Mouse (Mus musculus) right cerebral cortex, postnatal 14 days (tissue): Measurements from ENCODE around the gene Dnaic1.

Source experiments
- DNase-seq: peaks from one replicate; pipeline ENCODE4 v3.0.0; 2022

Dnaic1 gene

DNA sequence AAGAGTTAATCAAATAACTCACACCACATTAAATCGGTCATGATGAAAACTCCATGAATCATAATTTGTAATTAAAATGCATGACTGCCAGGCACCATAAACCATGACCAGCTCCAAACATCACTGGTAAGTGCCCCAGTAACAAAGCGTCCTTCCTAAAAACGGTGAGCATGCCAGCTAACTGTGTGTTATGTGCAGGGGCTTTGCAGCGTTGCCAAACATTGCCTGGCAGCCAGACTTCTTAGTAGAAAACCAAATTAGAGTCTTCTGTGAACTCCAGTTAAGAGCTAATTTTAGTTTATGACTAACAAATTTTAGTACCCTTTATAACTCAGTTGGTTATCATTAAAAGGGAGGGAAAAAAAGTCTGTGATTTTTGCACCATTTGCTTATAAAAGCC is 3.9 kb downstream of the Dnaic1 start:
- DNase-seq = peak; percentile 22

DNA sequence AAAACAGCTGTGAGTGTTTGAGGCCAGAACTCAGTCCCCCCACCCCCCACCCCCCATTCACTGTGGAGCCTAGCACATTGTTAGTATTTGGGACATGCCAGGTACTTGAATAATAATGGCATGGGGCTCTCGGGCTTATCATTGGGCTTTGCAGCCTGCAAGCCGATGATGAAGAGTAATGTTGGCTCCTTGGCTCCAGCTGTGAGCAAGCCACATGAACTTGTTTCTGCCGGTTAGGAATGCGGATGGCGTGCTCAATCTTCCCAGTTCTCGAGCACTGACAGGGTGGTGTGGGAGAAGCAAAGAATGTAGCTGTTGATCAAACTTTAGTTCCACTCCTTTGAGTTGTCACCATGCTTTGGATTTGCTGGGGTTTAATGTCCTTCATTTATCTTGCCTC is 6.3 kb downstream of the Dnaic1 start:
- no peak for DNase-seq

DNA sequence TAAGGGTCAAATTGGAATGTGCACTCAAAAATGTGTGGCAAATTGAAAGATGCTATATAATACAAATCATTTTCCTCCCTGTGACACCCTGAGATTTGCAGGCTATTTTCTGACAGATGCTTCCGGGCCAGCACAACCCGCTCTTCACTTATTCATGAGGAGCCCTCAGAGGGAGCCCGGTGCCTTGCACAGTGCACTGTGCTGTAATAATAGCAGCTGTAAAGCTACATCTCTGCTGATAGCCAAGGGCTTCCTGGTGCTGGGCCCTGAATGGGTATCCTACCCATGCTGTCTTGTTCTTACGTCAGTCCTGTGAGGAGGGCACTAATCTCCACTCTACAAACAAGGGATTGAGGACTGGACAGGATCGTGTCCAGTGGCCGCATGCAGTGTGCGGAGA is 13.8 kb downstream of the Dnaic1 start:
- DNase-seq = no peak

DNA sequence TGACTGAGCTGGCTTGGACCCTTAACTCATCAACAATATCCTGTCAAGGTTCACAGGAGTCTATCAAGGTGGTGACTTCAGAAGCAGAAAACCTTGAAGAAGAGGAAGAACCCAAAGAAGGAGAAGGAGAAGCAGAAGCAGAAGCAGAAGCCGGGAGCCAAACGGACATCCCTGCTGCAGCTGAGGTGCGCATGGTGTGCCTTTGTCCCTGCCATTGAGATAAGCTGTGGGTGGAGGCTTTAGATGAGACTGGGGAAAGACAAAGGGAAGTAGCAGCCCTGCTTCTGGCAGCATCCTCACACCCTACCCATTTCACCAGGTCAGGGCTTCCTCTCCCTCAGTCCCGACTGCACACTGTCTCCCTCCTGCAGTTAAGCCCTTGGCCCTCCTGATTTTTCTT is 33.2 kb downstream of the Dnaic1 start:
- no peak for DNase-seq

DNA sequence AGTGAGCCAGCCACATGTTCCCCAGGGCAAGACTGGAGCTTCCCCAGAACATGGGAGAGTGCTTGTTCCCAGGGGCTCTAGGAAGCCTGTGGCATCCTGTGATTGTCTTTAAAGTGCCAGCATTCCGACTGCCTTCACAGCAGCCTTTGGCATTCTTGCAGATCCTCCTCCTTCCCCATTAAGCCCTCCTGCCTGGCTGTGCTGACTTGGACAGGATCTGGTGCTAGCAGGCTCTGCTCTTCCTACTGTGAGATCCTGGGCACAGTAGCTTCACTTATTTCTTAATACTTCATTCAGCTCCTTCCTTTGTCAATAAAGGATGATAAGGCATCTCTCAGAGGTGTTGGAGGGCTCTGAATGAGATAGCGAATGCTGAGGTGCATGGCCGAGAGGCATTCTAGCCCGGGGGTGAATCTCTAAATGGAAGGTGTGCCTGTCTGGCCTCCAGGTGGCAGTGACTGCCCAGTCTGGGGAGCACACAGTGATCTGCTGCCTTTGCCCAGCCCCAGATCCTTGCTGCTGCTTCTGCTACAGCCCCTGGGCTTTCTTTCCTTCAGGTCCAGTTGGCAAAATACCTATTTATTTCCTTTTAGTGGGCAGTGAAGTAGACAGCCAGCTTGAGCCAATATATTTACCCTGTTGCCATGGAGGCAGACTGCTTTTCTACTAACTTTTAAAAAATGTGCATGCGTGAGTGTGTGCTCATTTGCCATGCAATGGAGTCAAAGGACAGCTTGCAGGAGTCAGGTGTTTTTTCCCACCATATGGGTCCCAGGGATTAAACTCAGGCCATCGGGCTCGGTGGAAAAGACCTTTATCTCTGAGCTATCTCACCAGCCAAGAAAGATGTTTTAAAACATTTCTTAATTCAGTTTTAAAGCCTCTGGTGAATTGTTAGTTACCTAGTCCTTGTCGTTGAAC is 35.2 kb downstream of the Dnaic1 start:
- no peak for DNase-seq

DNA sequence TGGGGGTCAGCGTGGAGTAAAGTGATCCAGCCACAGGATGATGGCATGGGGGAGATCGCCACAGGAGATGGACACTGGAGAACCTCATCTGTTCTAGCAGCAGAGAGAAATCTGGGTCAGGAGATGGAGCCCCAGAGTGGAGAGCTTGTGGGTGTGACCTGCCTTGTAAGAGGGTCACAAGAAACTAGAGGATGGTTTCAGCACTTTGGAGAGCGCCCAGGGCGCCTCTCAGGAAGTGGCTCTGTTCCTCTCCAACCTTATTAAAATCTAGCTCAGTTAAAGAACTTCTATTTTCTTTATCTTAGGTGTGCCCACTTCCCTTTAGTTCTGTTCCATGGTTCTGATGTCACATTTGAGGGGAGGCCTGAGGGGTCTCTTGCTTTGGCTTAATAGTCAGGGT is 37.2 kb downstream of the Dnaic1 start:
- DNase-seq = no peak

DNA sequence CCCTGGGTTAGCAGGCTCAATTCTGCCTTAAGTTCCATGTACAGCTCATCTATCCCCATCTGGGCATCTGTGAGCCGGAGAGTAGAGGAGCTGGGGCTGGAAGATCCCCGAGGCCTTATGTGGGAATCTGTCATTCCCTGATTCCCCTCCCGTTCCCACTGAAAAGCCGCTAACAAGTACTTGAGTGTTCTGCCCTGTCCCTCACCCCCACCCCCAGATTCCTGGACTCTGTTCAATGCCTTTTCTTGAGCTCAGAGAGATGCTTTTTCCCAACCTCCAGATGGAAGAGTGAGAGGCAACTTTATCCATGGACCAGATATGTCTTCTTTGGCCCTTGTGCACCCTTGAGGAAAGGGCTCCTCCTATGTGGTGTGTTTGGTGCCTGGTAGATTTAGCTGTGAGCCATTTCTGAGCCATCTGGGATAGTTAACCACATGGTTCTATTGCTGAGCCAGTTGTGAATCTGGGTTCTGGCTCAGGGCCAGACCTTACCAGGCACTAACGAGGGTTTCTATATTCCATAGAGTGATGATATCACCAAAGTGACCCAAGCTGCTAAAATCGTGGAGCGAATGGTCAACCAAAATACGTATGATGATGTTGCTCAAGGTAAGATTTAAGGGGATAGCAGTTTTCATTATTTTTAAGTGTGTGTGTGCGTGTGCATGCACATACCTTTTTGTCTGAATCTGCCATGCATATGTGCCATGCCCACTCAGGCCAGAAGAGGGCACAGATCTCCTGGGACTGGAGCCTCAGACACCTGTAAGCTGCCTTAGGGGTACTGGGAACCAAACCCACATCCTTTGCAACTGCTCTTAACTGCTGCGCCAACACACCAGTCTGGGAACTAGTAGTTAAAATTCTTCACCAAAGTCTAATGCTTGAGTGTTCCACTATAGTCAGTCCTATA is 40.4 kb downstream of the Dnaic1 start:
- no peak for DNase-seq

DNA sequence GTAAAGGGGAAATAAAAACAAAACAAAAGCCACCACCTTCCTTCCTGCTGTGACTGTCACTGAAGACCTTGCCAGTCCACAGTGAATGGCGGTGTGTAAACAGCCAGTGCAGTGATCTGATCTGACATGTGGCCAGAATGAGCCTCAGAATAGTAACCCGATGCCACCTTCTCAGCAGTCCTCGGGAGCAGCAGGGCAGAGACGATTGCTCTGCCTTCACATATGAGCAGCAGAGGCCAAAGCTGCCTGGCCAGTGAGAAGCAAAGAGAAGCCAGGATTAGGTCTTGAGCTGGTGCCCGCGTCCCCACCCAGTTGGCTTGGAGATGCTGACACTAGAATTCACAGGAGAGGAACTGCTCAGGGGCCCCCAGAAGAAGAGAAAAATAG is 41.0 kb downstream of the Dnaic1 start:
- DNase-seq = no peak

DNA sequence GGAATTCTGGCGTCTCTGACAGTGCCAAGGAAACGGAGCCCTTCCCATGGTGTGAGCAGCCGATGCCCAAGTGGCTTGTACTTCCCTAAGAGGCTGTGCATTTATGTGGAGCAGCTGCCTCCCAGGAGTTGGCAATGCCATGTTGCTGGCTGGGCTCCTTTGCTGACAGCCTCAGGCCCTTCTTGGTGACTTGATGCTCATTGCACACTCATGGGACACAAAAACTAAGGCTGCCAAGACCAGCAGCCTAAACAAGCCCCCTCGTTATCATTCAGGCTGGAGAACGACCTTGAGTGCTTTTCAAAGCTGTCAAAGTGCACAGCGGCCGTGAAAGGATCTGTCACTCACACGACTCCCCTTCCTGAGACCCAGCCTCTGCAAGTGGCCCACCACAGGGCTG is 42.6 kb downstream of the Dnaic1 start:
- DNase-seq = no peak

DNA sequence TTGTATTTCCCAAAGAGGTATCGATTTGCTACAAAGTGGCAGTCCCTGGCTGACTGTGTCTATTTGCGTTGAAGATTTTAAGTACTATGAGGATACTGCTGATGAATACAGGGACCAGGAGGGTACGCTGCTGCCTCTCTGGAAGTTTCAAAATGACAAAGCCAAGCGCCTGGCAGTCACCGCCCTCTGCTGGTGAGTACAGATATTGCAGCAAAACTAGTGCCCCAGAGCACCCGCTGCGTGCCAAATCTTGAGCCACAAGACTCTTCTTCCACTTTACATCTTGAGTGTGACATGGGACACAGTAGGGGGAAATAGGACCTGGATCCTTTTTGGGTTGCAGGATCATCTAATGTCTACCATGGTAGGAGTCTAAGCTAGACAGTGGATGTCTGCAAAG is 44.6 kb downstream of the Dnaic1 start:
- peak; percentile 89 for DNase-seq

DNA sequence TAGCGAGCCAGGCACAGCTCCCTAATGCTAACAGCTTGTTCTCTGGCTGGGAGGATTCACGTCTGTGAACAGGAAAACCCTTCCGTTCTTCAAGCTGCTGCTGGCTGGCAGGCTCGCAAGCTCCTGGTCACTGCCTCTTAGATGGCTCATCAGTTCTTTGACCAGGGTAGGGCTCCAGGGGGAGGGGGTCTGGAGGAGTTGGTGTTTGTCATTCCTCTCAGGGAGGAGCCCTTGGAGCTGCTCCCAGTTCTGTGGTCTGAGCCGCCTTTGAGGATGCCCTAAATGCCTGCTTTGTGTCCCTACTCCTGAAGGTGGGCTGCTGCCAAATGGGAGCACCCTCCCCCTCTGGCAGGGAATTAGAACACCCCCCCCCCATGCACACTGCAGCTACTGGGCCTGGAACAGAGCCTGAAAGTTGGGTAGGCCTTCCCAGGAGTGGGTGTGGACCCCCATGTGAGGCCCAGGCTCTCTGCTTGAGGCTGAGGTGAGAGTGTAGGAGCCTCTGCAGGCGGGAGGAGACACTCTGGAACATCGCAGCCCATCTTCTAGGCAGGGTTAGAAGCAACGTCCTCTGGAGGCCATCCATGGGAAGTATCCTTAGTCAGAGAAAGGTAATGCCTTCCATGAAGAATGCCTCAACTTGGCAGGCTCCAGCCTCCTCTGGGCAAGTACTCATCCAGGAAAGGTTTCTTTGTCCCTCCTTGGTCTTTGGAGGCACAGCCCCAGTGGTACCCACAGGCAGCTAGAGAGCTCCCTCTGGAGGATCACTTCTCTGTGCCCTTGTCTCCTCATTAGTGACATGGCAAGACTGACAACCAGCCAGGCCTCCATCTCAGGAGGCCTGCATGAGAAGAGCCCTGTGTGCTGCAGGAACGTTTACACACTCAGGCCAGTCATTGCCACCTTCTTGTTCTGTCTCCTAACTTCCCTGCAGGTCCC is 46.4 kb downstream of the Dnaic1 start:
- peak; percentile 66 for DNase-seq

DNA sequence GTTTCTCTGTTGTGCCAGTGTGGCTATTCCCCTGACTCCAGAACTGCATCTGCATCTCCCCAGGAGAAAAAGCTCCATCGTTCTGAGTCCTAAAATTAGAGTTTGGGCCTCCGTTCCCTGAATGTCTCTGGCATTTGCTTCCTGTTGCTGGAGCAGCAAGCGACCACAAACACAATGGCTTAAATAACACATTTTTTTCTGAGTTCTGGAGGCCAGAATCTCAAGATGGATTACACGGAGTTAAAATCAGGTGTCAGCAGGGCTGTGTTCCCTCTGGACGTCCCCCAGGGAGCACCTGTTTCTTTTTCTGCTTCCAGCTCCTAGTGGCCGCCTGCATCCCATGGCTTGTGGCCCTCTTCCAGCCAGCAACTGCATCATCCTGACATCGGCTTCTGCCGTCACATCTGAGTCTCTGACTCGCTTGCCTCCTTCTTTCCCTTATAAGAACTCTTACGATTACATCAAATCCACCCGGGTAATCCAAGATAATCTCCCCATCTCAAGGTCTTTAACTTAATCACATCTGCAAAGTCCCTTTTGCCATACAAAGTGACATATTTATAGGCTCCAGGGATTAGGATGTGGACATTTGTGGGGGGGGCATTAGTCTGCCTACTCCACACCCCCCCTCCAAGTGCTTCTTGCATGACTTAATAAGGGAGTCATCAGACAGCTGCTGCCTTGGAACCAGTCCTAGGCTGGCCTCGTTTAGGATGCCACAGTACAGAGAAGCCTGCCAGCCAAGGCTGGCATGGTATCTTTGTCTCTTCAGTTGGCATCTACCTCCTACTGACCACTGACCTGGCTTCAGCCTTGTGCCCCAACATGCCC is 49.6 kb downstream of the Dnaic1 start:
- no peak for DNase-seq

DNA sequence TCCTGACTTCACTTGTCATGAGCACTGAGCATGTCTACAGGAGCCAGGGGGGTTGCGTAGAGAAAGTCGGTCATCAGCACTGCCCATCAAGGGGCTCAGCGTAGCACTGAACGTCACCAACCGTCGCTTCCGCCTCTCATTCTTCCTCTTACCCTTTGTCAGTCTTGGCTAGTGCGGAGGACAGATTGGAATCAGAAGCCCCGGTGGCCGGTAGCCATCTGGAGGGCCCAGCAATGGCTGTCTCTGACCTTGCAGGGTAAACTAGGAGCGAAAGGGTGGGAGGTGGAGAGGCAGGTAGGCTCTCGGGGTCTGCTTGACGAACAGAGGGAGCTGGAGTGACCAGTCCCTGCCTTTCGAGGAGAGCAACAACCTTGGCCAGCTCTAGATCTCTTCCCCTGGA is 52.5 kb downstream of the Dnaic1 start:
- no peak for DNase-seq

DNA sequence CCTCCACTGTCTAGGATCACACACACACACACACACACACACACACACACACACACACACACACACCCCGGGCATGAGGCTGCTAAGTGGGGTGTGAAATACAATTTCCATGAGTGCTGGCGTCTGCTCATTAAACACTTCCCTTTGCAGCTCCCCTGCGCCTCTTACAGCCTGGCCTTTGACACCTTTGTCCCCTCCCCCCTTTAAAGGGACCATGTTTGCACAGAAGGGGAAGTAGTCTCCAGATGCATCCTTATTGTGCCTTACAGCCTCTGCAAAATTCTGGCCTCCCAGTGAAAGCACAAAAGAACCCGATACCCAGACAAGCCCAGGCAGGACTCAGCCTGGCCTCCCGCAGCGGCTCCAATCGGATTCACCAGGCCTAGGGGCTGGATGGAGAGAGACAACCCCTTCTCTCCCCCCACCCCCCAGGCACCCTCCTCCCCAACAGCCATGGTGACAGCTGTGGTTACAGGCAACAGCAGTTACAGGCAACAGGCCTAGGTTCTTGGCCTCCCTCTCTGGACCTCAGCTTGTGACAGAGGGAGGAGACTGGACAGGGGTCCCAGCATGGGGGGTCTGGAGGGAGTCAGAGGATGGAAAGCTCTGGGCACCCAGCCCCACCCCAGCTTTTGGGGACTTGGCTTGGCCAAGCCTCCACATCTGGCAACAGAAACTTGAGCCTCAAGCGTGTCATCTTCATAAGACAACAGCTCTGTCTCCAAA is 58.8 kb downstream of the Dnaic1 start:
- DNase-seq = no peak

DNA sequence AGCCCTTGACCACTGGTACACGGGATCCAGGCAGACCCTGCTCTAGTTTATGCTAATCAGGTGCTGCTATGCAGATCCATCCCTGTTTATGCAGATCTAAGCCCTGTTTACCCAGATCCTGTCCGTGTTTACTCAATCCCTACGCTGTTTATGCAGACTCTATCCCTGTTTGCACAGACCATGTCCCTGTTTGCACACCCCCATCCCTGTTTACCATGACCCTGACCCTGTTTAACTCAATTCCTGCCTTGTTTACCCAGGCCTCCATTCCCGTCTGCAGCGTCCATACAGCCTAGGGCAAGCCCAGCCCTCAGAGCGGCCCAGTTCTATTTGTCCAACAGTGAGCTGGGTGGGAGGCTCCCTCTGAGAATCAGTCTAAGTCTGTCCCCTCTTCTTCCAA is 60.6 kb downstream of the Dnaic1 start:
- DNase-seq = no peak

DNA sequence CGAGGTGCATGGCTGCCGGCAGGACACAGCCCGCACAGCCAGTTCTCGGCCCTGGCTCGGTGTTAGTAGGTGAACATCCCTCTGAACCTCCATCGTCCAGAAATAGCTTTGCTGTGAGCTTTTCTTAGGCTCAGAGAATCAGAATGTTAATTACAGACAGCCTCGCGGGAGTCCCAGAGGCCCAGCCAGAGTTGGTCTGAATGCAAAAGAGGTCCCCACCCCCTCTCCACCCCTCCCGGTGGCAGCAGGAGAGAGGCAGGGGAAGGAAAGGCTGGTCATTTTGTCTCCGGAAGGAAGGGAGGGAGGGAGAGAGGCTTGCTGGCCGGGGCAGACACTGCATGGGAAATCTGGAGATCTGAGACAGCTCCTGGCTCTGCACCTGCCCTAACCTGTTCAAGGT is 61.8 kb downstream of the Dnaic1 start:
- no peak for DNase-seq

DNA sequence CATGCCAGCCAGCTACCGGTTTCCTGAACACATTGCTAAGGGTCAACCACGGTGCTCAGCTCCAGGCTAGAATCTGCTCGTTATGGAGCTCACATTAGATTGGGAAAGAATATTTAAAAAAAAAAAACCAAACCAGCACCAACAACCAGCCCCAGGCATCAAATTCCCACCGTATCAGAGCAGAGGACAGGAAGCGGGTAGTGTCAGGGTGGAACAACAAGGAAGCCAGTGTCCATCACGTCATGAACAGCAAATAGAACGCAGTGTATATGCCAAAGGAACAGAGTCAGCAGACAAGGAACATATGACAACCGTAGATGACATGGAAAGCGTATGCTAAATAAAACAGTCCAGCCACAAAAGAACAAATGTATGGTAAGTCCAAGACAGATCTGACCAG is 63.4 kb downstream of the Dnaic1 start:
- DNase-seq = no peak

DNA sequence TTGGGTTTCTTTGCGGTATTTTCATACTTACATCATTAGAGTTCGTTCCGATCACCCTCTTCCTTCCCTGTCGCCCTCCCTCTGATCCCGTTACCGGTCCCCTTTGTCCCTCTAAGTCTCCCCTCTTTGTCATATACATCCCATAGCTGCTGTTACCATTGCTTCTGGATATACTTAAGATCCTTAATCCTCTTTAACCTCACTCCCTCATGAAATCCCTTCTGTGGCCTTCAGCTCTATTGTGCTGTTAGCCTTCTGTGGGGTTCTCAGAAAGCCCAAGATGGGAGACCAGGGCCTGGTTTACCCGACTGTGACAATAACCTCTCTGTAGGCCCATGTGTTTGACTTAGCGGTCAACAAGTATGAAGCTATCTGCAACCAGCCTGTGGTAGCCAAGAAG is 65.1 kb downstream of the Dnaic1 start:
- DNase-seq = no peak

DNA sequence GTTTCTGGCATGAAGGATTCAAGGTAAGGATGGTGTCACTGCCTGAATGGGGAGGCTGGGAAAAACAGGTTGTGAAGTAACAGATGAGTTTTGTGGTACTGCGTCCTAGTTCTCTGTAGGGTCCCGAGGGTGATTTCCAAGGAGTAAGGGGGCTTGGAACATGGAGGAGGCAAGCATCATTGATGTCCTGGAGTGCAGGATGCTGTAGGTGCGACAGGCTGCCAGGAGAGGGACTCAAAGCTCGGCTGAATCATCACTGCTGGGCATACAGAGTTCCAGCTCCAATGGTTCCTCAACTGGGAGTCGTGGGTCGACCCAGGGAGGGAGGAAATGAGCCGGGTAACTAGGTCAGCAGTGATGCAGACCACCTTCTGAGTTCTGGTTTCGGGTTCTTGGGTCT is 65.6 kb downstream of the Dnaic1 start:
- no peak for DNase-seq

DNA sequence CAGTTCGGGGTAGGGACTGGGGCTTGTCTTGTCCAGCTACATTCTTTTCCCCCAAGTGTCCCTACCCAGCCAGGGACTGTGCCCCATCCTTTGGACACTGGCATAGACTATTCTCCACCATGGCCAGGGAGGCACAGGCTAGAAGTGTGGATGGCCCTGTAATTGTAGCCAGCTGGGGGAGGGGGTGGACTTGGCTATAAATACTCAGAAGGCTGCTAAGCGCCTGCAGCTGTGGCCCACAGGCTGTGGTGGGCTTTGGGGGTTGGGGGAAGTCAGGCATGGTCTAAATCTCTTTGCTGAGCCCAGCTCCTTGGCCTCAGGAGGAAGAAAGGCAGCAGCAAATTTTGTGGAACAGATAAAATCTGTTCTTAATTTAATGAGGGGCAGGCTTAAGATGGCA is 66.3 kb downstream of the Dnaic1 start:
- no peak for DNase-seq

DNA sequence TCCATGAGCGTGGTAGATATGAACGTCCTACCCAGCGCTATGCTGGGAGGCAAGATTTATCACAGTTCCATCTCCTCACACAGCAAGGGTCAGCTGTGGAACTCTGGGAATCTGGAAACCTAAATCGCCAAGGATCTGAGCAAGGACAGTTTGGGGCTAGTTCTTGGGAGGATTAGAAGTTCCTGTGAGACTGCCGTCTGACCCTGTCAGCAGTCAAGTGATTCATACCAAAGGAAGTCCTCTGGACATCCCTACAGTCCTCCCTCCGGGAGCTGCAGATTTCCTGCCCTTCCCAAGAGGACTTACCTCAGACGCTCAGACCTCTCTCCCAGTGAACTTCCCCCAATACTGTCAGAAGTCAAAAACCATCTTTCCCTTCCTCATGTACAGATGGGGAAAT is 66.8 kb downstream of the Dnaic1 start:
- no peak for DNase-seq
